Mouse (Mus musculus): ENCODE results near the gene Get4.

Gene Get4

DNA sequence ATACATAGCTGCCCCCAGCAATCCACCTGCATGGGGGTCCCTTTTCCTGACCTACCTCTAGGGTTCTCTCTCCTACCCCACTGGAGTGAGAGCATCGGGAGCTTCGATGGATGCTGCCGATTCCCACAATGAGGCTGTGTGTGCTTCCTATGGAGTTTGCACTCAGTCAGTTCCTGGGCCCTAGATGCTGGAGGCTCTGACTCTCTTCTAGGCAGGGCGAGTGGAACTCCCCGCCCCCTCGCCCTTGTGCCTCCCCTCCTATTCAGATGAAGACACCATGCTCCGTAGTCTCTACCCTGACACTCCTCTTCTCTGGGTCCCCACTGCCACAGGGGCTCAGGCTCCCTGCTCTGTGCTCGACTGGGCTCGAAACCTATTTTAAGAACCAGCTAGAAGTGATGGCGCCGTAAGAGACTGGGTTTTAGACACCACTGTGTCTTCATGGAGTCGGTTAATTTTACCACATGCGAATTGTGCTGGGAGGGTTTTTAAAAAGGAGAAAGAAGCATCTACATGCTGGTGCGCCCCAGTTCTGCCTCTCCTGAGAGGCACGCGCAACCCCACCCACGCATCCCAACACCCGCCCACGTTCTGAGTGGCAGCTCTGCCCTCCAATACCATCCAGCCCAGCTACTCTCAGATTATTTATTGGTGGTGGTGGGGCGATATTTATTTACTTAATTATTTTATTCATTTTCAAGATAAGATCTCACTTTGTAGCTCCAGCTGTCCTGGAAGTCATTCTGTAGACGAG lies 65.8 kb downstream of the Get4 start:
- DNase-seq (ENCODE audit: low read depth, low spot score) = no peak

All from WW6 (cell line).